In the genomic region with DNA sequence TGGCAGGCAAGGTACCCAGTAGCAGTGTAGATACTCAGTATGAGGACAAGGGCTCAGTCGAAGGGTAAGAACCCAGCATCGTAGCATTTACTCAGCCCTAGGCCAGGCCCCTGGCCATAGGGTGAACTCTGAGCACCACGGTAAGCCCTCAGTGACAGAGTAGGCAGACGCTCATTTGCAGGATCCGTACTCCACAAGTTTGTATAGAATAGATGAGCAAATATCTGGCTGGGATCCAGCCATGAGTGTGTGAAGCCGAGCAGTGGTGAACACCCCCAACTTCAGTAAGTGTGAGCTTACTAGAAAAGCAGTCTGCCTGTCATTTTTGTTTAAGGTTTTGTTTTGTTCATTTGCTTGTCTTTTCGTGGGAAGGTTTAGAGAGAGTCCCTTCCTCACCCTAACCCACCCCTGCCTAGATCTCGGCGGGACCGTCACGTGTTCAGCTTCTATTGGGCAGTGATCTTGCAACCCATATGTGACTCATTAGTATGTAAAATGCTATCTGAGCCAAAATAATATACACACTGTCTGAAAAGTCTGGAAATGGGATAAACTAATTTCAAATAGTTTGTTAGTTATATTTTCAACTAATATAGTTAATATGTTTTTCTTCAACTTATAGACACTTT, we compare ENCODE assay signal across 23 mouse cellular contexts.
DNase-seq lines count a peak whose midpoint lies in the region; ATAC-seq and TF ChIP-seq lines count a peak whose summit lies in the region.
"Had no signal": no experiment of that assay in that cellular context is flagged by ENCODE, and none has a peak within 500 bp of the region (broad histone marks: within the 10 kb centered on the region; RNA-seq: fewer than 3 reads in every experiment).

No protein-coding gene starts in this region.

- H3K9ac ChIP-seq in lung, embryonic 16.5 days (ENCODE audit: low read length), result peak overlapping the region; percentile 42
- no peak overlapping the region for H3K9ac ChIP-seq in stomach, embryonic 14.5 days (replicated peaks; ENCODE audit: low read depth, low read length)
- H3K9ac ChIP-seq in stomach, postnatal 0 days (ENCODE audit: low read length), result no peak overlapping the region
- no peak overlapping the region for H3K9ac ChIP-seq in stomach, embryonic 16.5 days (ENCODE audit: low read length)
- H3K9ac ChIP-seq: heart, embryonic 15.5 days; hindbrain, embryonic 14.5 days; liver, embryonic 13.5 days; neural tube, embryonic 12.5 days; stomach, embryonic 15.5 days had no signal

- intact Hi-C loops in heart, postnatal 25 days (cut with DNase I), result no loop called here

- no peaks in the 10 kb centered on the region for H3K27me3 ChIP-seq in lung, embryonic 16.5 days (ENCODE audit: control insufficient read depth, insufficient read depth, low read depth, low read length)
- no peaks in the 10 kb centered on the region for H3K27me3 ChIP-seq in stomach, embryonic 14.5 days (ENCODE audit: control insufficient read depth, insufficient read depth, low read length)
- H3K27me3 ChIP-seq in stomach, postnatal 0 days (ENCODE audit: control insufficient read depth, insufficient read depth, low read length), result no peaks in the 10 kb centered on the region
- no peaks in the 10 kb centered on the region for H3K27me3 ChIP-seq in stomach, embryonic 16.5 days (ENCODE audit: control insufficient read depth, insufficient read depth, low read length)
- H3K27me3 ChIP-seq: heart, embryonic 15.5 days; liver, embryonic 13.5 days; neural tube, embryonic 12.5 days; stomach, embryonic 15.5 days had no signal

- no peaks in the 10 kb centered on the region for H3K9me3 ChIP-seq in lung, embryonic 16.5 days (ENCODE audit: control insufficient read depth, low read length)
- no peaks in the 10 kb centered on the region for H3K9me3 ChIP-seq in stomach, embryonic 14.5 days (ENCODE audit: control insufficient read depth, low read depth, low read length)
- no peaks in the 10 kb centered on the region for H3K9me3 ChIP-seq in stomach, postnatal 0 days (ENCODE audit: control insufficient read depth, low read length)
- no peaks in the 10 kb centered on the region for H3K9me3 ChIP-seq in stomach, embryonic 16.5 days (replicated peaks; ENCODE audit: control insufficient read depth, low read length)
- H3K9me3 ChIP-seq: heart, embryonic 15.5 days; liver, embryonic 13.5 days; neural tube, embryonic 12.5 days; stomach, embryonic 15.5 days had no signal

- H3K4me2 ChIP-seq in lung, embryonic 16.5 days (ENCODE audit: low read depth, low read length), result peak overlapping the region; percentile 1; the same call in 1 of the 2 replicates
- 0 out of 2 replicates have a peak overlapping the region, but pooled peaks have one; percentile 4 for H3K4me2 ChIP-seq in stomach, embryonic 14.5 days (replicated peaks; ENCODE audit: low read depth, low read length)
- H3K4me2 ChIP-seq in stomach, postnatal 0 days (replicated peaks; ENCODE audit: low read depth), result no peak overlapping the region
- H3K4me2 ChIP-seq in stomach, embryonic 16.5 days (ENCODE audit: low read depth, low read length), result no peak overlapping the region
- H3K4me2 ChIP-seq: heart, embryonic 15.5 days; hindbrain, embryonic 14.5 days; liver, embryonic 13.5 days; neural tube, embryonic 12.5 days; stomach, embryonic 15.5 days had no signal

- no peak for TF ChIP-seq EP300 in stomach, postnatal 0 days (optimal IDR thresholded peaks at IDR 0.05)

- ATAC-seq in lung, embryonic 16.5 days (ENCODE audit: low read depth), result peak; percentile 56
- peak; percentile 28; the same call in 1 of the 2 replicates for ATAC-seq in stomach, embryonic 14.5 days (ENCODE audit: insufficient number of reproducible peaks, insufficient read depth, low FRiP score, low read depth)
- ATAC-seq in stomach, postnatal 0 days (ENCODE audit: low FRiP score, low TSS enrichment), result no peak
- ATAC-seq in stomach, embryonic 16.5 days (ENCODE audit: insufficient read depth, low FRiP score), result peak; percentile 37
- ATAC-seq: CD4-positive, CD25-positive, alpha-beta regulatory T cell, adult 4 months had no signal

- H3K4me3 ChIP-seq in lung, embryonic 16.5 days (ENCODE audit: low read length), result no peak overlapping the region
- no peak overlapping the region for H3K4me3 ChIP-seq in lung, adult 2 months (replicated peaks; ENCODE audit: extremely low read depth, low read depth, low read length)
- no peak overlapping the region for H3K4me3 ChIP-seq in stomach, embryonic 14.5 days (ENCODE audit: low read depth, low read length)
- no peak overlapping the region for H3K4me3 ChIP-seq in stomach, postnatal 0 days (ENCODE audit: low read depth, low read length)
- no peak overlapping the region for H3K4me3 ChIP-seq in stomach, embryonic 16.5 days (replicated peaks; ENCODE audit: low read length)
- H3K4me3 ChIP-seq: heart, embryonic 15.5 days; liver, embryonic 13.5 days; neural tube, embryonic 12.5 days; stomach, embryonic 15.5 days had no signal

- WGBS in lung, embryonic 16.5 days, result 37% methylated on average over 11 of the region's 11 CpGs
- 62% methylated on average over 11 of the region's 11 CpGs for WGBS in lung, adult 2 months
- 59% methylated on average over 11 of the region's 11 CpGs for WGBS in stomach, embryonic 14.5 days
- WGBS in stomach, postnatal 0 days, result 48% methylated on average over 11 of the region's 11 CpGs
- 55% methylated on average over 11 of the region's 11 CpGs for WGBS in stomach, embryonic 16.5 days

- no peak for TF ChIP-seq POLR2A in lung, adult 2 months (IDR thresholded peaks at IDR 0.05; ENCODE audit: borderline replicate concordance, extremely low read depth, low read depth, low read length)

- no peaks in the 10 kb centered on the region for H3K36me3 ChIP-seq in lung, embryonic 16.5 days (ENCODE audit: control insufficient read depth, insufficient read depth, low read length)
- H3K36me3 ChIP-seq in stomach, embryonic 14.5 days (ENCODE audit: control insufficient read depth, insufficient read depth, low read length), result no peaks in the 10 kb centered on the region
- no peaks in the 10 kb centered on the region for H3K36me3 ChIP-seq in stomach, postnatal 0 days (ENCODE audit: control insufficient read depth, insufficient read depth, low read length)
- H3K36me3 ChIP-seq in stomach, embryonic 16.5 days (ENCODE audit: control insufficient read depth, insufficient read depth, low read length), result no peaks in the 10 kb centered on the region
- H3K36me3 ChIP-seq: heart, embryonic 15.5 days; liver, embryonic 13.5 days; neural tube, embryonic 12.5 days; stomach, embryonic 15.5 days had no signal

- H3K27ac ChIP-seq in lung, embryonic 16.5 days (ENCODE audit: low read length), result peak overlapping the region; percentile 67
- no peak overlapping the region for H3K27ac ChIP-seq in stomach, embryonic 14.5 days (ENCODE audit: low read length)
- no peak overlapping the region for H3K27ac ChIP-seq in stomach, postnatal 0 days (replicated peaks)
- peak overlapping the region; percentile 29 for H3K27ac ChIP-seq in stomach, embryonic 16.5 days (ENCODE audit: low read length)
- H3K27ac ChIP-seq: heart, embryonic 15.5 days; hindbrain, embryonic 14.5 days; liver, embryonic 13.5 days; macrophage; neural tube, embryonic 12.5 days; stomach, embryonic 15.5 days had no signal

- TF ChIP-seq CTCF in lung, adult 2 months (IDR thresholded peaks at IDR 0.05; ENCODE audit: insufficient read depth, low read length), result no peak
- TF ChIP-seq CTCF in stomach, postnatal 0 days (IDR thresholded peaks at IDR 0.05; ENCODE audit: low read depth), result no peak

- H3K4me1 ChIP-seq in lung, embryonic 16.5 days (replicated peaks; ENCODE audit: control insufficient read depth, insufficient read depth, low read length), result peaks cover 24% of the 10 kb centered on the region
- peaks cover 3% of the 10 kb centered on the region; the same call in 1 of the 2 replicates for H3K4me1 ChIP-seq in lung, adult 2 months (ENCODE audit: control insufficient read depth, insufficient read depth, low read length)
- H3K4me1 ChIP-seq in stomach, embryonic 14.5 days (ENCODE audit: control insufficient read depth, insufficient read depth, low read length), result no peaks in the 10 kb centered on the region; the same call in 1 of the 2 replicates
- no peaks in the 10 kb centered on the region for H3K4me1 ChIP-seq in stomach, postnatal 0 days (replicated peaks; ENCODE audit: control insufficient read depth, insufficient read depth)
- H3K4me1 ChIP-seq in stomach, embryonic 16.5 days (ENCODE audit: control insufficient read depth, insufficient read depth, low read length), result no peaks in the 10 kb centered on the region
- H3K4me1 ChIP-seq: liver, embryonic 13.5 days; neural tube, embryonic 12.5 days; stomach, embryonic 15.5 days had no signal

- peak; percentile 27 for DNase-seq in heart, adult 11 months
- no peak for DNase-seq in heart, postnatal 25 days (ENCODE audit: low spot score)
- no peak for DNase-seq in lung, adult 2 months
- DNase-seq in stomach, postnatal 0 days (ENCODE audit: low spot score), result no peak
- no peak for DNase-seq in adrenal gland, postnatal 36 days
- DNase-seq: cerebellum, adult 11-12 months; cerebellum, postnatal 10 days; heart, postnatal 4 days; kidney, adult 18-20 months; kidney, postnatal 4 days; liver, embryonic 13.5 days; midbrain, embryonic 14.5 days; thymus, adult 2 months; thymus, postnatal 4 days had no signal

Comparison
In these comparisons a context has a peak if more than half of its experiments do, and no peak if none do; other contexts are left out.
1. H3K27ac ChIP-seq: peak in lung, embryonic 16.5 days (single experiment) and stomach, embryonic 16.5 days (single experiment); none in stomach, embryonic 14.5 days (single experiment) and stomach, postnatal 0 days (single experiment).
2. H3K4me2 ChIP-seq: peak in lung, embryonic 16.5 days (single experiment) and stomach, embryonic 14.5 days (single experiment); none in stomach, postnatal 0 days (single experiment) and stomach, embryonic 16.5 days (single experiment).